Mouse (Mus musculus) MEL (cell line): ENCODE measurements around the gene Otud7b. TPM values are rescaled to one million over a fixed set of nuclear protein-coding genes. Genes with fewer than 3 reads are reported as not detected.

Experiments used
- DNase-seq: peaks from one replicate; pipeline ENCODE4 v3.0.0; 2011; ENCODE audit warnings: low read depth, low spot score
- H3K27ac ChIP-seq: 2 replicates; pipeline ENCODE4 v1.5.1; 2012; ENCODE audit warnings: low read depth, mild to moderate bottlenecking, control low read depth, low read length, moderate library complexity; ENCODE audit not compliant: control insufficient read depth
- H3K27me3 ChIP-seq, 2 experiments: fragments of 150-350 bp in 1 of 2; sonication (generic) in 1 of 2; 2 replicates each; pipeline ENCODE4 v1.6.1; 2012; ENCODE audit warnings: low read length in 2 of 2, mild to moderate bottlenecking in 2 of 2, improper control_type of control experiment in 1 of 2, moderate library complexity in 1 of 2; ENCODE audit not compliant: insufficient read depth in 2 of 2, control insufficient read depth in 1 of 2
- H3K36me3 ChIP-seq, 2 experiments: 2 replicates each; pipeline ENCODE4 v1.6.1; 2012 to 2014; ENCODE audit warnings: low read length in 2 of 2, improper control_type of control experiment in 1 of 2, inconsistent platforms in 1 of 2, mild to moderate bottlenecking in 1 of 2; ENCODE audit not compliant: insufficient read depth in 2 of 2, control insufficient read depth in 1 of 2
- H3K4me1 ChIP-seq, 2 experiments: fragments of 150-350 bp in 1 of 2; sonication (generic) in 1 of 2; 2 replicates each; pipeline ENCODE4 v1.6.1; 2012; ENCODE audit warnings: low read length in 2 of 2, improper control_type of control experiment in 1 of 2, mild to moderate bottlenecking in 1 of 2; ENCODE audit not compliant: insufficient read depth in 2 of 2, control insufficient read depth in 1 of 2
- H3K4me3 ChIP-seq, 2 experiments: fragments of 150-350 bp in 1 of 2; sonication (generic) in 1 of 2; 2 replicates each; pipeline ENCODE4 v1.5.1; 2012; ENCODE audit warnings: low read depth in 2 of 2, low read length in 2 of 2, mild to moderate bottlenecking in 2 of 2, moderate library complexity in 2 of 2, control low read depth in 1 of 2, improper control_type of control experiment in 1 of 2; ENCODE audit not compliant: control insufficient read depth in 1 of 2, insufficient read depth in 1 of 2
- H3K79me2 ChIP-seq: 2 replicates; pipeline ENCODE4 v1.6.1; 2012; ENCODE audit warnings: mild to moderate bottlenecking, low read length, moderate library complexity; ENCODE audit not compliant: control insufficient read depth, poor library complexity, insufficient read depth
- H3K9ac ChIP-seq: 2 replicates; pipeline ENCODE4 v1.6.1; 2012; ENCODE audit warnings: low read depth, mild to moderate bottlenecking, control low read depth, low read length, moderate library complexity; ENCODE audit not compliant: control insufficient read depth, poor library complexity, severe bottlenecking
- H3K9me3 ChIP-seq: fragments of 150-350 bp; sonication (generic); replicated peaks from 2 replicates; pipeline ENCODE4 v1.6.1; 2012; ENCODE audit warnings: mild to moderate bottlenecking, low read length, improper control_type of control experiment, moderate library complexity; ENCODE audit not compliant: insufficient read depth
- CHD2 ChIP-seq: IDR thresholded peaks from 2 replicates; pipeline ENCODE4 v1.6.1; 2011; ENCODE audit warnings: low read length, improper control_type of control experiment
- E2F4 ChIP-seq: IDR thresholded peaks from 2 replicates; pipeline ENCODE4 v1.6.1; 2011; ENCODE audit warnings: low read depth, low read length, improper control_type of control experiment, borderline replicate concordance
- ELF1 ChIP-seq: IDR thresholded peaks from 2 replicates; pipeline ENCODE4 v1.6.1; 2014; ENCODE audit warnings: low read depth, mild to moderate bottlenecking, inconsistent platforms, low read length, improper control_type of control experiment, moderate library complexity
- EP300 ChIP-seq, 2 experiments: IDR thresholded peaks; 2 replicates each; pipeline ENCODE4 v1.6.1; 2011; ENCODE audit warnings: improper control_type of control experiment in 2 of 2, low read length in 2 of 2, low read depth in 1 of 2, mild to moderate bottlenecking in 1 of 2
- ETS1 ChIP-seq: IDR thresholded peaks from 2 replicates; pipeline ENCODE4 v1.6.1; 2012; ENCODE audit warnings: low read depth, mild to moderate bottlenecking, inconsistent platforms, low read length, improper control_type of control experiment, moderate library complexity
- GABPA ChIP-seq: IDR thresholded peaks from 2 replicates; pipeline ENCODE4 v1.6.1; 2012; ENCODE audit warnings: low read depth, mild to moderate bottlenecking, inconsistent platforms, low read length, improper control_type of control experiment, moderate library complexity
- GATA1 ChIP-seq: IDR thresholded peaks from 2 replicates; pipeline ENCODE4 v1.6.1; 2011; ENCODE audit warnings: low read depth, low read length, improper control_type of control experiment
- HCFC1 ChIP-seq: IDR thresholded peaks from 2 replicates; pipeline ENCODE4 v1.6.1; 2012; ENCODE audit warnings: low read depth, mild to moderate bottlenecking, inconsistent platforms, low read length, improper control_type of control experiment, moderate library complexity
- JUND ChIP-seq: IDR thresholded peaks from 2 replicates; pipeline ENCODE4 v1.6.1; 2011; ENCODE audit warnings: low read depth, mild to moderate bottlenecking, improper control_type of control experiment, low read length
- KAT2A ChIP-seq: conservative IDR thresholded peaks from 2 replicates; pipeline ENCODE4 v1.6.1; 2012; ENCODE audit warnings: low read depth, low read length, improper control_type of control experiment, inconsistent platforms
- MAFK ChIP-seq: IDR thresholded peaks from 2 replicates; pipeline ENCODE4 v1.6.1; 2011; ENCODE audit warnings: low read depth, mild to moderate bottlenecking, low read length, improper control_type of control experiment, borderline replicate concordance
- MAZ ChIP-seq: IDR thresholded peaks from 2 replicates; pipeline ENCODE4 v1.6.1; 2012; ENCODE audit warnings: low read depth, mild to moderate bottlenecking, inconsistent platforms, low read length, improper control_type of control experiment
- MEF2A ChIP-seq: IDR thresholded peaks from 2 replicates; pipeline ENCODE4 v1.6.1; 2014; ENCODE audit warnings: low read depth, mild to moderate bottlenecking, inconsistent platforms, low read length, improper control_type of control experiment; ENCODE audit not compliant: poor library complexity, insufficient replicate concordance, severe bottlenecking; ENCODE audit errors: extremely low read depth
- MXI1 ChIP-seq: IDR thresholded peaks from 2 replicates; pipeline ENCODE4 v1.6.1; 2011; ENCODE audit warnings: mild to moderate bottlenecking, low read depth, low read length, improper control_type of control experiment
- MYB ChIP-seq: IDR thresholded peaks from 2 replicates; pipeline ENCODE4 v1.6.1; 2011; ENCODE audit warnings: mild to moderate bottlenecking, low read depth, low read length, improper control_type of control experiment
- MYC ChIP-seq: IDR thresholded peaks from 2 replicates; pipeline ENCODE4 v1.6.1; 2011; ENCODE audit warnings: low read depth, mild to moderate bottlenecking, low read length, improper control_type of control experiment, moderate library complexity
- NELFE ChIP-seq: IDR thresholded peaks from 2 replicates; pipeline ENCODE4 v1.6.1; 2011; ENCODE audit warnings: low read depth, low read length, improper control_type of control experiment
- POLR2A ChIP-seq, 2 experiments: IDR thresholded peaks; 2 replicates each; pipeline ENCODE4 v1.6.1; 2011 to 2012; ENCODE audit warnings: low read length in 2 of 2, mild to moderate bottlenecking in 2 of 2, control low read depth in 1 of 2, improper control_type of control experiment in 1 of 2, low read depth in 1 of 2, moderate library complexity in 1 of 2; ENCODE audit not compliant: control insufficient read depth in 1 of 2, insufficient read depth in 1 of 2, poor library complexity in 1 of 2
- POLR2AphosphoS2 ChIP-seq: IDR thresholded peaks from 2 replicates; pipeline ENCODE4 v1.6.1; 2011; ENCODE audit warnings: low read length, improper control_type of control experiment
- POLR2AphosphoS5 ChIP-seq: IDR thresholded peaks from 2 replicates; pipeline ENCODE4 v1.6.1; 2012; ENCODE audit warnings: low read depth, borderline replicate concordance, mild to moderate bottlenecking, inconsistent platforms, low read length, moderate library complexity, mixed read lengths
- RAD21 ChIP-seq: IDR thresholded peaks from 2 replicates; pipeline ENCODE4 v1.6.1; 2011; ENCODE audit warnings: mild to moderate bottlenecking, low read depth, low read length, improper control_type of control experiment
- RCOR1 ChIP-seq: IDR thresholded peaks from 2 replicates; pipeline ENCODE4 v1.6.1; 2012; ENCODE audit warnings: low read depth, mild to moderate bottlenecking, inconsistent platforms, low read length, improper control_type of control experiment
- SIN3A ChIP-seq: IDR thresholded peaks from 2 replicates; pipeline ENCODE4 v1.6.1; 2012; ENCODE audit warnings: low read length, improper control_type of control experiment, inconsistent platforms
- SMC3 ChIP-seq: IDR thresholded peaks from 2 replicates; pipeline ENCODE4 v1.6.1; 2011; ENCODE audit warnings: low read depth, low read length, improper control_type of control experiment
- TAL1 ChIP-seq: IDR thresholded peaks from 2 replicates; pipeline ENCODE4 v1.6.1; 2012; ENCODE audit warnings: mild to moderate bottlenecking, inconsistent platforms, low read length, moderate library complexity, mixed read lengths
- TBP ChIP-seq: IDR thresholded peaks from 2 replicates; pipeline ENCODE4 v1.8.0; 2011; ENCODE audit warnings: low read depth, low read length, improper control_type of control experiment
- TCF12 ChIP-seq: IDR thresholded peaks from 2 replicates; pipeline ENCODE4 v1.6.1; 2014; ENCODE audit warnings: low read depth, mild to moderate bottlenecking, inconsistent platforms, low read length, improper control_type of control experiment, moderate library complexity
- UBTF ChIP-seq: IDR thresholded peaks from 2 replicates; pipeline ENCODE4 v1.6.1; 2012; ENCODE audit warnings: low read depth, mild to moderate bottlenecking, inconsistent platforms, low read length, improper control_type of control experiment, moderate library complexity, borderline replicate concordance; ENCODE audit not compliant: insufficient read depth
- USF2 ChIP-seq, 2 experiments: IDR thresholded peaks; 2 replicates each; pipeline ENCODE4 v1.6.1; 2011 to 2012; ENCODE audit warnings: improper control_type of control experiment in 2 of 2, low read length in 2 of 2, borderline replicate concordance in 1 of 2, inconsistent platforms in 1 of 2, low read depth in 1 of 2, mild to moderate bottlenecking in 1 of 2; ENCODE audit not compliant: insufficient read depth in 1 of 2
- ZC3H11A ChIP-seq: IDR thresholded peaks from 2 replicates; pipeline ENCODE4 v1.6.1; 2012; ENCODE audit warnings: low read depth, mild to moderate bottlenecking, inconsistent platforms, low read length, improper control_type of control experiment
- ZKSCAN1 ChIP-seq: IDR thresholded peaks from 2 replicates; pipeline ENCODE4 v1.6.1; 2012; ENCODE audit warnings: low read depth, mild to moderate bottlenecking, inconsistent platforms, low read length, improper control_type of control experiment, moderate library complexity
- ZMIZ1 ChIP-seq: IDR thresholded peaks from 2 replicates; pipeline ENCODE4 v1.6.1; 2012; ENCODE audit warnings: low read depth, mild to moderate bottlenecking, inconsistent platforms, low read length, improper control_type of control experiment, moderate library complexity
- polyA plus RNA-seq, 2 experiments: library from polyadenylated mRNA; stranded (reverse) in 1 of 2; unstranded in 1 of 2; fragments of >175 nt in 1 of 2; fragments of >200 nt in 1 of 2; gene quantifications; 2 replicates each; pipeline versions ENCODE4 v1.2.1 to v1.2.4; 2012; ENCODE audit warnings: low replicate concordance in 2 of 2, low read depth in 1 of 2; ENCODE audit not compliant: insufficient read length in 2 of 2, insufficient read depth in 1 of 2, missing spikeins in 1 of 2
- total RNA-seq: library from RNA; depleted of rRNA; stranded (reverse); fragments of 300-350 nt; gene quantifications from 2 replicates; pipeline ENCODE4 v1.2.3, GENCODE M21; 2012

Gene Otud7b
- total and polyA plus RNA-seq, 3 experiments, result 17.9 to 25.8 (median 24.4) TPM

- no peak for TF ChIP-seq MEF2A
- TF ChIP-seq ELF1, result peak; percentile 91
These were observed 46.6 kb upstream of the Otud7b start (continued) for GRCm38 (mm10) chr3:96057747-96058204.

GRCm38 (mm10) chr3:96058231-96058896 lies 46.0 kb upstream of the Otud7b start, which contains the start of gene Vps45:
Gene Vps45, minus strand, starts transcription at chr3:96058466.
- H3K27me3 ChIP-seq, result no peaks in the 10 kb centered on the region
- peak within 1 kb of the TSS; percentile 75 for H3K9ac ChIP-seq
- peak within 1 kb of the TSS; percentile 57 to 80 for H3K4me3 ChIP-seq
- H3K79me2 ChIP-seq, result peaks cover 2% of the 10 kb centered on the region
- H3K27ac ChIP-seq, result peak within 1 kb of the TSS; percentile 74
- H3K36me3 ChIP-seq, result peaks cover 0 to 24% of the 10 kb centered on the region in 2 experiments; a peak in 2 of 4 replicates
- peak; percentile 97 for DNase-seq
- peaks cover 6 to 17% of the 10 kb centered on the region in 2 experiments for H3K4me1 ChIP-seq
- no peaks in the 10 kb centered on the region for H3K9me3 ChIP-seq
- TF ChIP-seq POLR2AphosphoS5 (no peak; the same call in 1 of the 2 replicates), ETS1 (peak; percentile 17; the same call in 1 of the 2 replicates), MYB (no peak), TAL1 (no peak), USF2 (IDR thresholded peaks at IDR 0.05; ENCODE audit: borderline replicate concordance in 1 of 2, insufficient read depth in 1 of 2, low read depth in 1 of 2, low read length in 2 of 2) (no peak), ZMIZ1 (peak; percentile 25; the same call in 1 of the 2 replicates), MEF2A (no peak), TCF12 (peak; percentile 68), JUND (no peak), MYC (peak; percentile 52; the same call in 1 of the 2 replicates), MXI1 (peak; percentile 76), TBP (peak; percentile 75), SMC3 (no peak), GABPA (no peak; the same call in 1 of the 2 replicates), KAT2A (peak; percentile 10; the same call in 1 of the 2 replicates), RAD21 (no peak; the same call in 1 of the 2 replicates), ZKSCAN1 (no peak), RCOR1 (peak; percentile 41; the same call in 1 of the 2 replicates), ZC3H11A (no peak), HCFC1 (peak; percentile 74), UBTF (peak; percentile 86; the same call in 1 of the 2 replicates), CHD2 (no peak), MAFK (no peak), E2F4 (peak; percentile 17; the same call in 1 of the 2 replicates), POLR2A (IDR thresholded peaks at IDR 0.05; ENCODE audit: control insufficient read depth in 1 of 2, insufficient read depth in 1 of 2, low read depth in 1 of 2, low read length in 2 of 2, poor library complexity in 1 of 2) (peak; percentile 73 to 78; a peak in 3 of 4 replicates), ELF1 (0 out of 2 replicates have a peak, but pooled peaks have one; percentile 31), MAZ (peak; percentile 39; the same call in 1 of the 2 replicates), NELFE (peak; percentile 87), EP300 (IDR thresholded peaks at IDR 0.05; ENCODE audit: low read depth in 1 of 2, low read length in 2 of 2) (0 out of 4 replicates have a peak, but pooled peaks of 1 of the 2 experiments have one; percentile 4), GATA1 (no peak), SIN3A (peak; percentile 96), POLR2AphosphoS2 (peak; percentile 56; the same call in 1 of the 2 replicates)
